Mouse (Mus musculus) midbrain, embryonic 15.5 days (tissue): ENCODE measurements around the gene C1qtnf12. TPM values are rescaled to one million over a fixed set of nuclear protein-coding genes. Genes with fewer than 3 reads are reported as not detected.

ENCODE experiments used
- ATAC-seq: fragments of 200-750 bp; cut with Nextera tagmentation; replicated peaks from 2 replicates; pipeline ENCODE4 v1.8.0; 2017; ENCODE audit warnings: moderate TSS enrichment
- H3K27ac ChIP-seq: fragments of 300-500 bp; sonication (generic); 2 replicates; pipeline ENCODE4 v1.5.1; 2015; ENCODE audit warnings: mild to moderate bottlenecking, inconsistent platforms
- H3K27me3 ChIP-seq: fragments of 300-500 bp; sonication (generic); replicated peaks from 2 replicates; pipeline ENCODE4 v1.6.1; 2015; ENCODE audit warnings: inconsistent platforms
- H3K36me3 ChIP-seq: fragments of 300-500 bp; sonication (generic); replicated peaks from 2 replicates; pipeline ENCODE4 v1.6.1; 2015; ENCODE audit warnings: inconsistent platforms
- H3K4me1 ChIP-seq: fragments of 300-500 bp; sonication (generic); 2 replicates; pipeline ENCODE4 v1.6.1; 2015; ENCODE audit warnings: inconsistent platforms
- H3K4me2 ChIP-seq: fragments of 300-500 bp; sonication (generic); 2 replicates; pipeline ENCODE4 v1.6.1; 2015; ENCODE audit warnings: inconsistent platforms, mild to moderate bottlenecking, moderate library complexity
- H3K4me3 ChIP-seq: fragments of 300-500 bp; sonication (generic); 2 replicates; pipeline ENCODE4 v1.5.1; 2015; ENCODE audit warnings: mild to moderate bottlenecking, inconsistent platforms
- H3K9ac ChIP-seq: fragments of 300-500 bp; sonication (generic); 2 replicates; pipeline ENCODE4 v1.6.1; 2015; ENCODE audit warnings: mild to moderate bottlenecking, inconsistent platforms
- H3K9me3 ChIP-seq: fragments of 300-500 bp; sonication (generic); 2 replicates; pipeline ENCODE4 v1.6.1; 2016; ENCODE audit warnings: inconsistent platforms
- WGBS: fragments of 180-500 bp; shearing (Covaris S2); methylation state at CpG from one replicate; pipeline ENCODE4 v1.1.7; 2015; ENCODE audit warnings: mixed read lengths; 5-methylcytosine and 5-hydroxymethylcytosine counted together
- polyA plus RNA-seq: library from polyadenylated mRNA; unstranded; fragments of >200 nt; fragmentation: Nextera tagmentation; extraction: Ambion mirVana; gene quantifications from 2 replicates; pipeline ENCODE4 v1.2.1, GENCODE M21; 2015

C1qtnf12 gene
- polyA plus RNA-seq, 1 experiment from 2014 or later: 6.8 TPM

GRCm38 (mm10) chr4:155972651-155973050, 10.5 kb downstream of the C1qtnf12 start:
- 36% methylated on average over 6 of the region's 6 CpGs for WGBS
- Histone ChIP-seq H3K4me3 (no peak overlapping the region), H3K4me1 (no peaks in the 10 kb centered on the region), H3K27me3 (no peaks in the 10 kb centered on the region), H3K9me3 (no peaks in the 10 kb centered on the region), H3K4me2 (no peak overlapping the region), H3K27ac (no peak overlapping the region), H3K36me3 (no peaks in the 10 kb centered on the region), H3K9ac (no peak overlapping the region)
- no peak for ATAC-seq

- WGBS: 87% methylated on average over 2 of the region's 2 CpGs
- Histone ChIP-seq H3K4me2 (no peak overlapping the region), H3K9me3 (no peaks in the 10 kb centered on the region), H3K36me3 (no peaks in the 10 kb centered on the region), H3K27me3 (no peaks in the 10 kb centered on the region), H3K4me3 (no peak overlapping the region), H3K27ac (no peak overlapping the region), H3K9ac (no peak overlapping the region), H3K4me1 (no peaks in the 10 kb centered on the region)
- ATAC-seq: no peak
Measured at GRCm38 (mm10) chr4:155973239-155973638, 11.1 kb downstream of the C1qtnf12 start.

- H3K27ac ChIP-seq: no peak overlapping the region
- 0 out of 2 replicates have a peak, but pooled peaks cover 4% of the 10 kb centered on the region for H3K4me1 ChIP-seq
- 84% methylated on average over 12 of the region's 12 CpGs for WGBS
- no peak overlapping the region for H3K9ac ChIP-seq
- H3K4me2 ChIP-seq: no peak overlapping the region
- no peak overlapping the region for H3K4me3 ChIP-seq
- no peak for ATAC-seq
- H3K27me3 ChIP-seq: no peaks in the 10 kb centered on the region
- H3K9me3 ChIP-seq: no peaks in the 10 kb centered on the region
- no peaks in the 10 kb centered on the region for H3K36me3 ChIP-seq
Measured at GRCm38 (mm10) chr4:155981436-155982082, 19.4 kb downstream of the C1qtnf12 start.

GRCm38 (mm10) chr4:155983788-155984187, 21.7 kb downstream of the C1qtnf12 start:
- Histone ChIP-seq H3K27me3 (no peaks in the 10 kb centered on the region), H3K4me3 (no peak overlapping the region), H3K9me3 (no peaks in the 10 kb centered on the region), H3K36me3 (no peaks in the 10 kb centered on the region), H3K27ac (no peak overlapping the region), H3K4me2 (no peak overlapping the region), H3K4me1 (0 out of 2 replicates have a peak, but pooled peaks cover 4% of the 10 kb centered on the region), H3K9ac (no peak overlapping the region)
- 10% methylated on average over 2 of the region's 2 CpGs for WGBS
- no peak for ATAC-seq

GRCm38 (mm10) chr4:155991211-155991907, 29.2 kb downstream of the C1qtnf12 start:
- H3K27me3 ChIP-seq: no peaks in the 10 kb centered on the region
- peak overlapping the region; percentile 97 for H3K4me2 ChIP-seq
- H3K36me3 ChIP-seq: no peaks in the 10 kb centered on the region
- peak overlapping the region; percentile 79 for H3K9ac ChIP-seq
- peak overlapping the region; percentile 80 for H3K4me3 ChIP-seq
- H3K27ac ChIP-seq: peak overlapping the region; percentile 97
- H3K4me1 ChIP-seq: peaks cover 31% of the 10 kb centered on the region
- ATAC-seq: peak; percentile 6; the same call in 1 of the 2 replicates
- H3K9me3 ChIP-seq: no peaks in the 10 kb centered on the region
- 89% methylated on average over 22 of the region's 22 CpGs for WGBS

- WGBS: 26% methylated on average over 37 of the region's 37 CpGs
- no peaks in the 10 kb centered on the region for H3K9me3 ChIP-seq
- no peaks in the 10 kb centered on the region for H3K27me3 ChIP-seq
- H3K4me2 ChIP-seq: peak overlapping the region; percentile 97
- peak overlapping the region; percentile 79 for H3K9ac ChIP-seq
- 0 out of 2 replicates have a peak, but pooled peaks cover 3% of the 10 kb centered on the region for H3K36me3 ChIP-seq
- peaks cover 31% of the 10 kb centered on the region for H3K4me1 ChIP-seq
- peak; percentile 24 for ATAC-seq
- H3K4me3 ChIP-seq: peak overlapping the region; percentile 80
- peak overlapping the region; percentile 97 for H3K27ac ChIP-seq
Measured at GRCm38 (mm10) chr4:155991908-155992230, 29.8 kb downstream of the C1qtnf12 start.

- WGBS: under 1% methylated on average over 96 of the region's 99 CpGs
- peaks cover 5% of the 10 kb centered on the region; the same call in 1 of the 2 replicates for H3K36me3 ChIP-seq
- H3K27ac ChIP-seq: peak within 1 kb of the TSS; percentile 97
- H3K4me1 ChIP-seq: peaks cover 31% of the 10 kb centered on the region
- H3K9me3 ChIP-seq: no peaks in the 10 kb centered on the region
- peak within 1 kb of the TSS; percentile 97 for H3K4me2 ChIP-seq
- peak; percentile 92 for ATAC-seq
- H3K27me3 ChIP-seq: no peaks in the 10 kb centered on the region
- peak within 1 kb of the TSS; percentile 79 for H3K9ac ChIP-seq
- H3K4me3 ChIP-seq: peak within 1 kb of the TSS; percentile 80
Measured at GRCm38 (mm10) chr4:155992241-155992905, 30.3 kb downstream of the C1qtnf12 start, which contains the start of the genes B3galt6 and Sdf4. Gene B3galt6 (minus strand): TSS chr4:155992649. Gene Sdf4 (plus strand): TSS chr4:155992872.

GRCm38 (mm10) chr4:155992906-155993547, 30.9 kb downstream of the C1qtnf12 start:
- Histone ChIP-seq H3K4me2 (peak overlapping the region; percentile 65), H3K36me3 (peaks cover 11% of the 10 kb centered on the region; the same call in 1 of the 2 replicates), H3K27me3 (no peaks in the 10 kb centered on the region), H3K9ac (peak overlapping the region; percentile 70), H3K9me3 (no peaks in the 10 kb centered on the region), H3K4me3 (peak overlapping the region; percentile 80), H3K4me1 (peaks cover 31% of the 10 kb centered on the region), H3K27ac (peak overlapping the region; percentile 97)
- ATAC-seq: peak; percentile 88
- under 1% methylated on average over 70 of the region's 70 CpGs for WGBS

GRCm38 (mm10) chr4:155993606-155994005, 31.5 kb downstream of the C1qtnf12 start:
- peak overlapping the region; percentile 65 for H3K4me2 ChIP-seq
- H3K9me3 ChIP-seq: no peaks in the 10 kb centered on the region
- H3K27me3 ChIP-seq: no peaks in the 10 kb centered on the region
- peak overlapping the region; percentile 70 for H3K9ac ChIP-seq
- 5% methylated on average over 15 of the region's 15 CpGs for WGBS
- peak overlapping the region; percentile 97 for H3K27ac ChIP-seq
- ATAC-seq: 0 out of 2 replicates have a peak, but pooled peaks have one; percentile 0
- peak overlapping the region; percentile 80 for H3K4me3 ChIP-seq
- peaks cover 14% of the 10 kb centered on the region; the same call in 1 of the 2 replicates for H3K36me3 ChIP-seq
- H3K4me1 ChIP-seq: peaks cover 31% of the 10 kb centered on the region

- no peaks in the 10 kb centered on the region for H3K4me1 ChIP-seq
- no peak overlapping the region for H3K9ac ChIP-seq
- H3K9me3 ChIP-seq: no peaks in the 10 kb centered on the region
- no peak for ATAC-seq
- 91% methylated on average over 3 of the region's 3 CpGs for WGBS
- no peaks in the 10 kb centered on the region for H3K27me3 ChIP-seq
- no peak overlapping the region for H3K4me3 ChIP-seq
- H3K27ac ChIP-seq: no peak overlapping the region
- H3K36me3 ChIP-seq: peaks cover 72% of the 10 kb centered on the region
- H3K4me2 ChIP-seq: no peak overlapping the region
Measured at GRCm38 (mm10) chr4:156004109-156004508, 42.0 kb downstream of the C1qtnf12 start.

- H3K9ac ChIP-seq: no peak overlapping the region
- no peaks in the 10 kb centered on the region for H3K9me3 ChIP-seq
- no peak for ATAC-seq
- no peaks in the 10 kb centered on the region for H3K27me3 ChIP-seq
- WGBS: 94% methylated on average over 4 of the region's 4 CpGs
- H3K4me3 ChIP-seq: no peak overlapping the region
- peaks cover 74% of the 10 kb centered on the region for H3K36me3 ChIP-seq
- H3K27ac ChIP-seq: no peak overlapping the region
- H3K4me1 ChIP-seq: no peaks in the 10 kb centered on the region
- no peak overlapping the region for H3K4me2 ChIP-seq
Measured at GRCm38 (mm10) chr4:156008369-156008768, 46.3 kb downstream of the C1qtnf12 start.

- no peak within 1 kb of the TSS for H3K4me2 ChIP-seq
- no peaks in the 10 kb centered on the region for H3K27me3 ChIP-seq
- WGBS: 92% methylated on average over 8 of the region's 8 CpGs
- H3K27ac ChIP-seq: no peak within 1 kb of the TSS
- H3K4me1 ChIP-seq: no peaks in the 10 kb centered on the region
- peaks cover 37% of the 10 kb centered on the region for H3K36me3 ChIP-seq
- H3K4me3 ChIP-seq: no peak within 1 kb of the TSS
- no peaks in the 10 kb centered on the region for H3K9me3 ChIP-seq
- H3K9ac ChIP-seq: no peak within 1 kb of the TSS
- ATAC-seq: no peak
Measured at GRCm38 (mm10) chr4:156013637-156014036, 51.5 kb downstream of the C1qtnf12 start, which contains the start of gene Tnfrsf4. Gene Tnfrsf4 (plus strand): TSS chr4:156013843.
